Mouse (Mus musculus) erythroid progenitor cell, adult 5-6 weeks (primary cell): ENCODE data around the gene Gusb. TPM values are rescaled to one million over a fixed set of nuclear protein-coding genes. Genes with fewer than 3 reads are reported as not detected.

Experiments used
- total RNA-seq, 2 experiments: library from RNA; stranded (forward) in 1 of 2; stranded (reverse) in 1 of 2; fragments of 150-400 nt in 1 of 2; fragments of 186-747, 209-891 nt in 1 of 2; gene quantifications; 2 replicates each; pipeline versions ENCODE4 v1.2.3 to v1.2.4; 2015 to 2017; ENCODE audit warnings: low replicate concordance in 2 of 2

Gene Gusb
- total RNA-seq, 2 experiments from 2014 or later, result 15.1 to 27.2 TPM

Other genes with a start within 250 kb of the Gusb start
- gene Psph, start 215.6 kb downstream of the Gusb start, total RNA-seq (2015; ENCODE audit: low replicate concordance), result 18.0 and 24.7 TPM in 2 replicates
- gene Psph, start 215.6 kb downstream of the Gusb start, total RNA-seq (2017; ENCODE audit: low replicate concordance), result 1.9 and 16.4 TPM in 2 replicates
- gene Sumf2, start 156.1 kb downstream of the Gusb start, total RNA-seq (2015; ENCODE audit: low replicate concordance), result 1.8 and 14.7 TPM in 2 replicates
- 6.7 TPM in 1 of 2 replicates, not detected in the other for gene Sumf2, start 156.1 kb downstream of the Gusb start, total RNA-seq (2017; ENCODE audit: low replicate concordance)
- gene Chchd2, start 115.6 kb downstream of the Gusb start, total RNA-seq (2015; ENCODE audit: low replicate concordance), result 111 and 174 TPM in 2 replicates
- 57.6 and 102 TPM in 2 replicates for gene Chchd2, start 115.6 kb downstream of the Gusb start, total RNA-seq (2017; ENCODE audit: low replicate concordance)
- gene Zbed5, start 107.3 kb downstream of the Gusb start, total RNA-seq (2015; ENCODE audit: low replicate concordance), result 3.4 TPM in 1 of 2 replicates, not detected in the other
- gene Zbed5, start 107.3 kb downstream of the Gusb start, total RNA-seq (2017; ENCODE audit: low replicate concordance), result 0.51 TPM in 1 of 2 replicates, not detected in the other
- not detected in 2 replicates for gene Phkg1, start 104.5 kb downstream of the Gusb start, total RNA-seq (2015; ENCODE audit: low replicate concordance)
- gene Phkg1, start 104.5 kb downstream of the Gusb start, total RNA-seq (2017; ENCODE audit: low replicate concordance), result 0.61 TPM in 1 of 2 replicates, not detected in the other
- gene Nupr1l, start 94.5 kb downstream of the Gusb start, total RNA-seq (2015; ENCODE audit: low replicate concordance), result not detected in 2 replicates
- 0.64 TPM in 1 of 2 replicates, not detected in the other for gene Nupr1l, start 94.5 kb downstream of the Gusb start, total RNA-seq (2017; ENCODE audit: low replicate concordance)
- 54.4 and 69.6 TPM in 2 replicates for gene Vkorc1l1, start 61.1 kb downstream of the Gusb start, total RNA-seq (2015; ENCODE audit: low replicate concordance)
- gene Vkorc1l1, start 61.1 kb downstream of the Gusb start, total RNA-seq (2017; ENCODE audit: low replicate concordance), result 37.9 and 60.2 TPM in 2 replicates
- 8.6 and 10.9 TPM in 2 replicates for gene Asl, start 26.2 kb upstream of the Gusb start, total RNA-seq (2015; ENCODE audit: low replicate concordance)
- gene Asl, start 26.2 kb upstream of the Gusb start, total RNA-seq (2017; ENCODE audit: low replicate concordance), result 1.8 TPM in 1 of 2 replicates, not detected in the other
- 15.1 and 31.4 TPM in 2 replicates for gene Crcp, start 26.2 kb upstream of the Gusb start, total RNA-seq (2015; ENCODE audit: low replicate concordance)
- gene Crcp, start 26.2 kb upstream of the Gusb start, total RNA-seq (2017; ENCODE audit: low replicate concordance), result 17.2 and 18.1 TPM in 2 replicates
- 5.0 and 11.7 TPM in 2 replicates for gene Tpst1, start 70.3 kb upstream of the Gusb start, total RNA-seq (2015; ENCODE audit: low replicate concordance)
- gene Tpst1, start 70.3 kb upstream of the Gusb start, total RNA-seq (2017; ENCODE audit: low replicate concordance), result 4.5 and 9.1 TPM in 2 replicates
- 11.2 and 15.1 TPM in 2 replicates for gene Kctd7, start 141.8 kb upstream of the Gusb start, total RNA-seq (2015; ENCODE audit: low replicate concordance)
- 17.1 and 19.2 TPM in 2 replicates for gene Kctd7, start 141.8 kb upstream of the Gusb start, total RNA-seq (2017; ENCODE audit: low replicate concordance)
- 47.4 and 56.6 TPM in 2 replicates for gene Rabgef1, start 168.7 kb upstream of the Gusb start, total RNA-seq (2015; ENCODE audit: low replicate concordance)
- gene Rabgef1, start 168.7 kb upstream of the Gusb start, total RNA-seq (2017; ENCODE audit: low replicate concordance), result 91.1 and 102 TPM in 2 replicates
- gene Tmem248, start 214.0 kb upstream of the Gusb start, total RNA-seq (2015; ENCODE audit: low replicate concordance), result 26.3 and 27.7 TPM in 2 replicates
- 25.5 and 32.0 TPM in 2 replicates for gene Tmem248, start 214.0 kb upstream of the Gusb start, total RNA-seq (2017; ENCODE audit: low replicate concordance)